Mouse (Mus musculus) ES-E14 (cell line): ENCODE results near the gene Csf2ra.

Source experiments
- CHD2 ChIP-seq: IDR thresholded peaks from 2 replicates; pipeline ENCODE4 v1.6.1; 2014; ENCODE audit warnings: mild to moderate bottlenecking, low read depth, low read length, inconsistent platforms
- HCFC1 ChIP-seq: IDR thresholded peaks from 2 replicates; pipeline ENCODE4 v1.6.1; 2012; ENCODE audit warnings: low read length, inconsistent platforms, borderline replicate concordance; ENCODE audit not compliant: insufficient read depth
- MAFK ChIP-seq: IDR thresholded peaks from 2 replicates; pipeline ENCODE4 v1.6.1; 2014; ENCODE audit warnings: mild to moderate bottlenecking, low read depth, low read length, inconsistent platforms; ENCODE audit not compliant: insufficient read depth
- ZC3H11A ChIP-seq: IDR thresholded peaks from 2 replicates; pipeline ENCODE4 v1.6.1; 2012; ENCODE audit warnings: low read depth, mild to moderate bottlenecking, inconsistent platforms, low read length, borderline replicate concordance

DNA sequence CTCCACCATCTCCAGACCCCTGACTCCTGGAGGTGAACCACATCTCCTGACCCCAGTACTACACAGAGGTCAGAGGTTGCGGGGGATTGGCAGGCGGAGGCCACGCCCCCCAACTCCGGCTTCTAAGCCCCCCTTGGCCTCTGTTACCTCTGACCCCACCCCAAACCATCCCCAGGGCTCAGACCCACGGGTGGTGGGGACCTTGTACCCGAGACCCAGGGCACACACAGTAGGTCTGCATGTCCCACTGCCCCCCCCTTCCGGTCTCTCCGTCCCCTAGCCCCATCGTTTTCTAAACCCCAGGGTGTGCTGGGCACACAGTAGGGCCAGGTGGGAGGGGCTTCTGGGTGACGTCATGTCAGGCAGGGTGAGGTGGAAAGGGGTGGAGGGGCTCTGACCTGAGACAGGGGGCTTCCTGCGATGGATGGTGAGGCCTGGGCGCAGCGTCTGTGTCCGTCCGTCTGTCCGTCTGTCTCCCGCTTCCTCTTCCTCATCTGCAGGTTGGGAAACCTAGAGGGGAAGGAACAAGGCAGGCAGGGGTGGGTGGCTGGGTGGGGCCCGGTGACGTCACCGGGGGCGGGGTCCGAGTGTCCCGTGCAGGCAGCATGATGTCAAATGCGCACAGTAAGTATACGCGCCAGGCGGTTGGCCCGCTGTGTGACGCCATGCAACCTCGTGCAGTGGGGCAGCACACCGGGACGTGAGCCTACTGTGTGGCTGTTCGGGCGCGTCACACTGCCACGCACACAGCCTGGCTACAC lies at the start of gene Csf2ra:
- no peak for TF ChIP-seq ZC3H11A
- no peak for TF ChIP-seq HCFC1
- TF ChIP-seq CHD2 = no peak
- no peak for TF ChIP-seq MAFK
